Mouse (Mus musculus): ENCODE results near the gene Scrn1.

Scrn1 gene

GRCm38 (mm10) chr6:54508256-54508793 is 58.0 kb downstream of the Scrn1 start:
- H3K9me3 ChIP-seq (ENCODE audit: low read length) = no peaks in the 10 kb centered on the region
- no peaks in the 10 kb centered on the region; the same call in 1 of the 2 replicates for H3K27me3 ChIP-seq (ENCODE audit: insufficient read depth, low read length)
- peaks cover 8% of the 10 kb centered on the region; the same call in 1 of the 2 replicates for H3K4me1 ChIP-seq (replicated peaks; ENCODE audit: low read depth, low read length)
- no peak for TF ChIP-seq CTCF (conservative IDR thresholded peaks at IDR 0.05; ENCODE audit: low read length)
- TF ChIP-seq NANOG (IDR thresholded peaks at IDR 0.05; ENCODE audit: borderline replicate concordance, low read length) = no peak
- no peak for TF ChIP-seq POU5F1 (IDR thresholded peaks at IDR 0.05; ENCODE audit: borderline replicate concordance, low read length)
- no peak overlapping the region for H3K4me3 ChIP-seq (replicated peaks; ENCODE audit: low read length)
- no peaks in the 10 kb centered on the region for H3K36me3 ChIP-seq (ENCODE audit: insufficient read depth, low read length)

GRCm38 (mm10) chr6:54507808-54508207 is 58.5 kb downstream of the Scrn1 start:
- H3K27me3 ChIP-seq (ENCODE audit: insufficient read depth, low read length) = no peaks in the 10 kb centered on the region; the same call in 1 of the 2 replicates
- H3K4me3 ChIP-seq (replicated peaks; ENCODE audit: low read length) = no peak overlapping the region
- H3K9me3 ChIP-seq (ENCODE audit: low read length) = no peaks in the 10 kb centered on the region
- H3K36me3 ChIP-seq (ENCODE audit: insufficient read depth, low read length) = no peaks in the 10 kb centered on the region
- H3K4me1 ChIP-seq (replicated peaks; ENCODE audit: low read depth, low read length) = peaks cover 8% of the 10 kb centered on the region; the same call in 1 of the 2 replicates
- no peak for TF ChIP-seq CTCF (conservative IDR thresholded peaks at IDR 0.05; ENCODE audit: low read length)
- no peak for TF ChIP-seq NANOG (IDR thresholded peaks at IDR 0.05; ENCODE audit: borderline replicate concordance, low read length)
- TF ChIP-seq POU5F1 (IDR thresholded peaks at IDR 0.05; ENCODE audit: borderline replicate concordance, low read length) = no peak

GRCm38 (mm10) chr6:54507002-54507401 is 59.3 kb downstream of the Scrn1 start:
- TF ChIP-seq NANOG (IDR thresholded peaks at IDR 0.05; ENCODE audit: borderline replicate concordance, low read length) = no peak
- peak; percentile 45 for TF ChIP-seq CTCF (conservative IDR thresholded peaks at IDR 0.05; ENCODE audit: low read length)
- no peak for TF ChIP-seq POU5F1 (IDR thresholded peaks at IDR 0.05; ENCODE audit: borderline replicate concordance, low read length)
- H3K9me3 ChIP-seq (ENCODE audit: low read length) = no peaks in the 10 kb centered on the region
- H3K4me3 ChIP-seq (replicated peaks; ENCODE audit: low read length) = no peak overlapping the region
- H3K4me1 ChIP-seq (replicated peaks; ENCODE audit: low read depth, low read length) = peaks cover 8% of the 10 kb centered on the region; the same call in 1 of the 2 replicates
- H3K36me3 ChIP-seq (ENCODE audit: insufficient read depth, low read length) = no peaks in the 10 kb centered on the region
- H3K27me3 ChIP-seq (ENCODE audit: insufficient read depth, low read length) = no peaks in the 10 kb centered on the region; the same call in 1 of the 2 replicates

GRCm38 (mm10) chr6:54506318-54506717 is 60.0 kb downstream of the Scrn1 start:
- Histone ChIP-seq H3K27me3 (ENCODE audit: insufficient read depth, low read length) (no peaks in the 10 kb centered on the region; the same call in 1 of the 2 replicates), H3K4me1 (replicated peaks; ENCODE audit: low read depth, low read length) (peaks cover 8% of the 10 kb centered on the region; the same call in 1 of the 2 replicates), H3K4me3 (replicated peaks; ENCODE audit: low read length) (no peak overlapping the region), H3K36me3 (ENCODE audit: insufficient read depth, low read length) (no peaks in the 10 kb centered on the region), H3K9me3 (ENCODE audit: low read length) (no peaks in the 10 kb centered on the region)
- TF ChIP-seq CTCF (conservative IDR thresholded peaks at IDR 0.05; ENCODE audit: low read length) (no peak), NANOG (IDR thresholded peaks at IDR 0.05; ENCODE audit: borderline replicate concordance, low read length) (no peak), POU5F1 (IDR thresholded peaks at IDR 0.05; ENCODE audit: borderline replicate concordance, low read length) (no peak)

- H3K4me1 ChIP-seq (replicated peaks; ENCODE audit: low read depth, low read length) = no peaks in the 10 kb centered on the region
- H3K36me3 ChIP-seq (ENCODE audit: insufficient read depth, low read length) = no peaks in the 10 kb centered on the region
- H3K4me3 ChIP-seq (replicated peaks; ENCODE audit: low read length) = no peak overlapping the region
- no peaks in the 10 kb centered on the region for H3K9me3 ChIP-seq (ENCODE audit: low read length)
- no peaks in the 10 kb centered on the region for H3K27me3 ChIP-seq (ENCODE audit: insufficient read depth, low read length)
- no peak for TF ChIP-seq POU5F1 (IDR thresholded peaks at IDR 0.05; ENCODE audit: borderline replicate concordance, low read length)
- TF ChIP-seq NANOG (IDR thresholded peaks at IDR 0.05; ENCODE audit: borderline replicate concordance, low read length) = no peak
- no peak for TF ChIP-seq CTCF (conservative IDR thresholded peaks at IDR 0.05; ENCODE audit: low read length)
Observed at GRCm38 (mm10) chr6:54502661-54503115, 63.6 kb downstream of the Scrn1 start.

GRCm38 (mm10) chr6:54496214-54496613 is 70.1 kb downstream of the Scrn1 start:
- Histone ChIP-seq H3K9me3 (ENCODE audit: low read length) (no peaks in the 10 kb centered on the region), H3K4me3 (replicated peaks; ENCODE audit: low read length) (no peak overlapping the region)

GRCm38 (mm10) chr6:54494612-54495398 is 71.5 kb downstream of the Scrn1 start:
- TF ChIP-seq POU5F1 (IDR thresholded peaks at IDR 0.05; ENCODE audit: borderline replicate concordance, low read length) (no peak), NANOG (IDR thresholded peaks at IDR 0.05; ENCODE audit: borderline replicate concordance, low read length) (no peak), CTCF (conservative IDR thresholded peaks at IDR 0.05; ENCODE audit: low read length) (no peak)
- Histone ChIP-seq H3K4me3 (replicated peaks; ENCODE audit: low read length) (no peak overlapping the region), H3K9me3 (ENCODE audit: low read length) (no peaks in the 10 kb centered on the region), H3K4me1 (replicated peaks; ENCODE audit: low read depth, low read length) (no peaks in the 10 kb centered on the region), H3K27me3 (ENCODE audit: insufficient read depth, low read length) (peaks cover 2% of the 10 kb centered on the region; the same call in 1 of the 2 replicates), H3K36me3 (ENCODE audit: insufficient read depth, low read length) (no peaks in the 10 kb centered on the region)

More at GRCm38 (mm10) chr6:54496214-54496613, 70.1 kb downstream of the Scrn1 start:
- H3K27me3 ChIP-seq (ENCODE audit: insufficient read depth, low read length) = peaks cover 2% of the 10 kb centered on the region; the same call in 1 of the 2 replicates
- TF ChIP-seq CTCF (conservative IDR thresholded peaks at IDR 0.05; ENCODE audit: low read length) (no peak), NANOG (IDR thresholded peaks at IDR 0.05; ENCODE audit: borderline replicate concordance, low read length) (no peak), POU5F1 (IDR thresholded peaks at IDR 0.05; ENCODE audit: borderline replicate concordance, low read length) (no peak)
- H3K36me3 ChIP-seq (ENCODE audit: insufficient read depth, low read length) = no peaks in the 10 kb centered on the region
- H3K4me1 ChIP-seq (replicated peaks; ENCODE audit: low read depth, low read length) = no peaks in the 10 kb centered on the region

- no peaks in the 10 kb centered on the region for H3K9me3 ChIP-seq (ENCODE audit: low read length)
- H3K4me3 ChIP-seq (replicated peaks; ENCODE audit: low read length) = no peak overlapping the region
- peaks cover 5% of the 10 kb centered on the region; the same call in 1 of the 2 replicates for H3K27me3 ChIP-seq (ENCODE audit: insufficient read depth, low read length)
- TF ChIP-seq NANOG (IDR thresholded peaks at IDR 0.05; ENCODE audit: borderline replicate concordance, low read length) (no peak), POU5F1 (IDR thresholded peaks at IDR 0.05; ENCODE audit: borderline replicate concordance, low read length) (no peak), CTCF (conservative IDR thresholded peaks at IDR 0.05; ENCODE audit: low read length) (no peak)
- H3K4me1 ChIP-seq (replicated peaks; ENCODE audit: low read depth, low read length) = no peaks in the 10 kb centered on the region
- no peaks in the 10 kb centered on the region for H3K36me3 ChIP-seq (ENCODE audit: insufficient read depth, low read length)
Observed at GRCm38 (mm10) chr6:54494097-54494496, 72.2 kb downstream of the Scrn1 start.
